Mouse (Mus musculus): ENCODE data around the gene Car6.

GRCm38 (mm10) chr4:150212553-150212971 lies 11.4 kb upstream of the Car6 start:
- TF ChIP-seq CTCF (IDR thresholded peaks at IDR 0.05; ENCODE audit: low read depth) (no peak), EP300 (IDR thresholded peaks at IDR 0.05; ENCODE audit: low read depth) (no peak)
